Mouse (Mus musculus) frontal cortex, adult 2 months (tissue): ENCODE measurements around the gene Atp2a1. TPM values are rescaled to one million over a fixed set of nuclear protein-coding genes. Genes with fewer than 3 reads are reported as not detected.
"Not testable (repeated sequence)": the region's sequence is repeated elsewhere in the genome, so short reads cannot be mapped to it uniquely, and the experiment has no call there.

Experiments
- DNase-seq, 2 experiments: peaks; one replicate each; pipeline ENCODE4 v3.0.0; 2022; ENCODE audit warnings: low spot score in 1 of 2; ENCODE audit errors: extremely low spot score in 1 of 2
- polyA plus RNA-seq: library from polyadenylated mRNA; depleted of rRNA; stranded (reverse); fragments of >200 nt; gene quantifications from 2 replicates; pipeline ENCODE4 v1.2.3, GENCODE M21; 2012; rRNA removed

Atp2a1 gene
- polyA plus RNA-seq, result 1.2 and 1.9 TPM in 2 replicates

DNA sequence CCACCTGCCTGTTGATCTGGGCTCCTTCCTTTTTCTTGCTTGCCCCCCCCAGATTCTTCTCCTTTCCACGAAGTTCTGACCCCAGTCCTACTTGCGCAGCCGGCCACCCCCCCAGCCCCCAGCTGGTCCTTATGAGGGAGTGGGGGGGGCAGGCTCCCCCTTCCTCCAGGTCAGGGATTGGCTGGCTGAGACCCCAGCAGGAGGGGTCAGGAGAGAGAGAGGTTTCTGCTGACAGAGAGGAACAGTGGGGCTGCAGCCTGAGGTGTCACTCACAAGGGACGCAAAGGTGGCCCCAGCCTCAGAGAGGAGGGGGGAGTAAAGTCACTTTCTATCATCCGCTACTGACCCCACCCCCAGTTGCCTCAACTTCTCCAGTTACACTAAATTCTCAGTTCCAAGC lies at the start of gene Atp2a1:
Gene Atp2a1 (minus strand): TSS at position 105 of the 400 bp plus-strand sequence.
- DNase-seq, result no peak

DNA sequence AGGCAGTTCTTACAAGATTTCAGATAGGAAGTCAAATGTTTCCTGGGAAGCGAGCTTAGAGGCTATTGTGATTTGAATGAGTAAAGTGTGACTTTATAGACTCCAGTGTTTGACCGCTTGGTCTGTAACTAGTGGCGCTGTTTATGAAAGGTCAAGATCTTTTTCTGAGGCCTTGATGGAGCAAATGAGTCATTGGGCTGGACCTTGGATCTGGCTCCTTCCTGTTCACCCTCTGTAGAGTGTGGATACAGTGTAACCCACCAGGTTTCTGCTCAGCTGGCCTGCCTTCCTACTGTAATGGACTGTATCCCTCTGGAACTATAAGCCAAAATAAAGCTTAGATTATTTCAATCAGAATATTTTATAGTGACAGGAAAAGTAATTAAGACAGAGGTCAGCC lies 48.4 kb upstream of the Atp2a1 start:
- DNase-seq, result no peak

DNA sequence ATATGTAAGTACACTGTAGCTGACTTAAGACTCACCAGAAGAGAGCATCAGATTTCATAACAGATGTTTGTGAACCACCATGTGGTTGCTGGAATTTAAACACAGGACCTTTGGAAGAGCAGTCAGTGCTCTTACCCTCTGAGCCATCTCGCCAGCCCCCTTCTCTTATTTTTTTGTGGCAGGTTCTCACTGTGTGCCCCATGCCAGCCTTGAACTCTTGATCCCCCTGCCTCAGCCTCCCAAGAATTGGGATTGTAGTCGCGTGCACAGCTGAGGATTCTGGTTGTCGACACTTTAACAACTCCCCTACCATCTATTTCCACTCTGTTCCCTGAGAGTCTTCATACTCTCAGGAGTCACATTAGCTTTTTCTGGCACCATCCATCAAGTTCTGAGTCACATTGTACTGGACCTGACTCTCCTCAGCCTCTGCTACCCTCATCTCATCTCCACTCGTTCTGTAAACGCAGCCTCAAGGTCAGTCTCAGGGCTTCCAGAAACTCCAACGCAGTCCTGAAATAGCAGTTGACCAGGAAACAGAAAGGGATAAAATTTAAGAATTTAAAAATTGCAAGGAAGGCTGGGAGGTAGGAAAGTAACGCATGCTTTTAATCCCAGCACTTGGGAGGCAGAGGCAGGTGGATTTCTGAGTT lies 44.3 kb upstream of the Atp2a1 start:
- DNase-seq, result no peak

DNA sequence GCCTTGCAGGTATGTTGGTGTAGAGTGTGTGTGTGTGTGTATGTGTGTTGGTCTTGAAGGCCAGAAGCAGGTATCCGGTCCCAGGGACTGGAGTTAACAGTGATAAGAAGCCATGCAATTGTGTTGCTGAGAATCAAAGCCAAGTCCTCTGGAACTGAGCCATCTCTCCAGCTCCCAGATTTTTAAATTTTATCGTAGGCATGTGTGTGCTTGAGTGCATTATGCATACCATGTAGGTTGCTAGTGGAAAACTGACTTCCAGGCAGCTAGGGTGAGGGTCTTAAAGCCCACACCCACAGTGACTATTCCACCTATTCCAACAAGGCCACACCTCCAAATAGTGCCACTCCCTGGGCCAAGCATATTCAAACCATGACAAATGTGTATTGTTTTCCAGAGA lies 42.0 kb upstream of the Atp2a1 start:
- DNase-seq, result no peak

DNA sequence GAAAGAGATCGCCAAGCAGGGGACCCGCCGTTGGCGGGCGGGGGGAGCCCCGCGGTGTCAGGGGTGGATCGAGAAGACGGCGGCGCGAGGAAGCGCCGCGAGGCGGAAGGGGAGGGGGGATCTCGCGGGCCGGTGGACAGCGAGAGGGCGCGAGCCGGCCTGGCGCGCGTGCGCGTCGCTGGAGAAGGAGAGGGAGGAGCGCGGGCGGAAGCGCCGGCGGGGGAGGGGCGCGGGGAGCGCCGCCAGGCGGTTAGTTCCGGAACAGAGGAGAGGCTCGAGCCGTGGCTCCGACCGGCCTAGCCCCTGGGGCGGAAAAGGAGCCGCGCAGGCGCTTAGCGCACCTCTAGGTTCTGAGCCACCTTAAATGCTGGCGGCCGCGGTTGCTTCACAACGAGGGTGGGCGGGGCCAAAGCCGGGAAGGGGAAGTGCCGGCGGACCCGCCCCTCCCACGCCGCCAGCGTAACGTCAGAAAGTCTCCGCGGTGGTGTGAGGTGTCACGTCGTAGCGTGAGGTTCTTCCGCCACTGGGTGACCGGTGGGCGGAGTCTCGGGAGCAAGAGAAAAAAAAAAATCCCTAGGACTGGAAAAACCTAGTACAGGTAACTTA lies 40.5 kb upstream of the Atp2a1 start, which contains the start of gene Atxn2l:
Gene Atxn2l (minus strand): TSS at position 165 of the 606 bp plus-strand sequence.
- peak; percentile 97 to 99 for DNase-seq

DNA sequence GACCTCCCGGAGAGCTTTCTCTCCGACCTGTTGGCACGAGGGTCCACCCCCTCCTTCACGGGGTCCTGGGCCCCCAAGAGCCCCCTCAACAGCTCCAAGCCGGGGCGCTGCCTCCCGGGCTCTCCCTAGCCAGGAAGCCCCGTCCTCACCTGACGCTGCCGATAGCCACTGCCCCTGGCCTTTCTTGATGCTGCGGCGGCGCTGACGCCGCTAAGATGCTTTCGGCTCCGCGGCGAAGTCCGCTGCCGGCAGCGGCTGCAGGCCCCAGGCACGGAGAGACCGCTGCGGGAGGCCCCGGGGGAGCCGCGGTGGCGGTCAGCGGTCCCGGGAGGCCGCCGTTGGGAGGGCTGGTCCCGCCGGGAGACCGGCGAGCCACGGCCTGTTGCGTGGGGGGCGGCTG lies 39.8 kb upstream of the Atp2a1 start:
- no peak for DNase-seq

DNA sequence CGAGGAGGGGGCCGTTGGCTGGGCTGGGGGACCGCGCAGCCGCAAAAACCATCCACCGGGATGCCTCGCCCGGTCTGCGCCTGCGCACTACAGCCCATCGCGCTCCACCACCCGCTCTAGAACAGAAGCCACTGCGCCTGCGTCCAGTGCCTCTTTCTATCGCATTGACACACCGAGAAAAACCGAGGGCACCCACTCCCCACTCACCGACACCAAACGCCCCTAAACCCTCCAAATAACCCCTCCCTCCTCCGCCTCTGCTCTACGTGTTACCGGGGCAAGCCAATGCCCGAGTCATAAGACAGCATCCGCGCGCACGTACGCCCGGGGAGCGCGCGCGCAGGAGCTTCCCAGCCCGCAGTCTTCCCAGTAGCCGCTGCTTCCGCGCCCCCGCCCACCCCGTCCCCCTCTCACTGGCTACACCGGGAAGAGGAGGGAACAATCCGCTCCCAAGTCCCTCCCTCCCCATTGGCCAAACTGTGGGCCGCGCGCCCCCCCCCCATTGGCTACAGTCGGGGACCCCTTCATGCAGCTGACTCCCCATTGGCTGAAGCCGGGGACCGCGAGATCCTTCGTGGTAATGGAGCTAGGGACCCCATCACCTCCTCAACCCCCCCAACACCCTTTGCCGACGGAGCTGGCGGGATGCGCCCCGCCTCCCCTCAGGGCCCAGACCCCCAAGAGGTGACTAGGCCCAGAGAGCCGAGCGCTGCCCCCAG lies 39.3 kb upstream of the Atp2a1 start:
- DNase-seq, result peak; percentile 85 to 94

DNA sequence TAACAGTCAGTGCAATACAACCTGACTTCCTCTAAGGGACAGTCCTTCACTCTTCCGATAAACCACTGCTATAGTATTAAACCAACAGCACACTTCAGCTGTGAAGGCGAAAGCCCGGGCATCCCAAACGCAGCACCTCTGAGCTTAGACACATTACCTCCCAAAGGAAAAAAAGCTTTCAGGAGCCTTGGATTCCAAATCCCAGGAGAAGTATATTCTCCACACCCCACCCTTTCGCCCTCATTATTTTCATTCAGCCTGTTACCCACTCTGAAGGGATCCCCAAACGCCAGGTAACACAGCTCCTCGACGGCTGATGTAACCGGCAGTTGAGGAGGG lies 38.7 kb upstream of the Atp2a1 start:
- DNase-seq, result no peak

DNA sequence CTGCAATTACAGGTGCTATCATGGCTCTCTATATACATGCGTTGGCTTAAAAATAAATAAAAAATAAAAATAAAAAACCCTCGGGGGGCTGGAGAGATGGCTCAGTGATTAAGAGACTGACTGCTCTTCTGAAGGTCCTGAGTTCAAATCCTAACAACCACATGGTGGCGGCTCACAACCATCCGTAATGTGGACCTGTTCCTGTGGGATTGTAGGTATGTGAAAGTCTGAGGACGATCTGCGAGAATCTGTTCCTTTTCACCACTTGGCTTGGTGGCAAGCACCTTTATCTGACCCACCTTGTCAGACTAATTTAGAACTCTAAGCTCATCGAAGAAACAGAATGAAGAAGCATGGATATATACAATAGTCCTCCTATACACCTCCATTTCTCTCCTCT lies 36.5 kb upstream of the Atp2a1 start:
- DNase-seq, result no peak

DNA sequence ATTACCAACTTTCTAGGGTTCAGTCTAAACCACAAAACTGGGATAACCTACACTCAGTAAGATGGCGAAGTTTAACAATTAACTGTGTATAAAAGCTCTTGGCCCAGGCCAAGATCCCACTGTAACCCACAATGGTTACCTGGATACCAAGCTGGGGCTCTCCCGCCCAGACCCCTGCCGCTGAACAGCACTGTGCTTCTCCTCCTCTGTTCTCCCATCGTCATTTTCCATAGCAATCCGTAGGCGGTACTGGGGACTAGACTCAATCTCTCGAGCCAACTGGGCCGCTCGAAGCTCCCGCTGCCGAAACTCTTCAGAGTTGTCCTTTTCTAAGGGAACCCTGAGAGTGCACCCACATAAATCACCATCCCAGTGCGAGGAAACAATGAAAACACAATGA lies 35.1 kb upstream of the Atp2a1 start:
- DNase-seq, result no peak

DNA sequence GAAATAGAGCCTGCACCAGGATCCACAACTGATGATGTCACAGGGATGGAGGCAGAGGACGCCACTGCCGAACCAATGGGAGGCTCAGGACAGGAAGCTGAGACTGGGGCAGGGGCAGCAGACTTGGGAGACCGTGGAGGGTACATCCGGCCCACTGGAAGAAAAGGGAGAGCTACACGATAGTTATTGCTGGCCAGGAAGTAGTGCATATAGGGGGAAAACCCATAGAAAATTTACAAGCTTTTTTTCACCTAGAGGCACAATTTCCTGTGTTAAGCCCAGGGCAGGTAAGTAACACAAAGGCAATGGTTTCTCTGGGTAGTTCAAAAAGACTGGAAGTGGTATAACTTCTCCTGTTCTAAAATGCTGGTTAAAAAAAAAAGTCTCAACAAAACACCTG lies 33.6 kb upstream of the Atp2a1 start:
- DNase-seq, result no peak

DNA sequence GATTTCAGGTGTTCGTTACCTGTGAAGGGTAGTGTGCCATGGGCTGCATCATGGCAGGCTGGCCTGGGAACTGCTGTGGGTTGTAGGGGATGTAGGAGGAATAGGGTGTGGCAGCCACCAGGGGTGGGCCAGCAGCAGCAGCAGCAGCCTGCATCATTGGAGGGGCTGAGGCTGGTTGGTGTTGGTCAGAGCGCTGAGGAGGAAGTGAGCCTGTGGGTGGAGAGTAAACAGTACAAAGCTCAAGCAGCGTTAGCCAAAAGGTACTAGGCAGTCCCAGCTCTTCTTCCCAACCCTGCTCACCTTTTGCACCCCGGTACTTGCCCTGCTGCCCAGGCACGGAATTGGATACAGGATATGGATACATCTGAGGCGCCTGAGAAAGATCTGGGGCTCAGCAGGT lies 31.2 kb upstream of the Atp2a1 start:
- DNase-seq, result no peak

DNA sequence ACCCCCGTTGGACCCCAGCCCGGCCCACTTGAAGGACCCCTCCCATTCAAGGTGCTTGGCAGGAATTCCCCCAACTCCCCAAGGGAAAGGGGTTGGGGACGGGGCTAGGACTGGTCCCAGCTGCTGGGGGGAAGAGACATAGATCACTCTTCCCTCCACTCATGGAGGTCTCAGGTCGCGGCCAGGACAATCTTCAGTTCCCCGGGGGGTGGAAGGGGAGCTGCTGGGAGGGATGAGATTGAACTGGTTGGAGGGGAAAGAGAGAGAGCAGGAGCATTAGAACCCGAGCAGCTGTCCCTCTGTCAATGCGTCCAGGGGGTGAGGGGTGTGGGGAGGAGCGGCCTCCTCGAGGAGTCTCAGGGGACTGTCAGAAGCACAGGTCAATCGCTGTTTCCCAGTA lies 29.1 kb upstream of the Atp2a1 start:
- DNase-seq, result no peak

DNA sequence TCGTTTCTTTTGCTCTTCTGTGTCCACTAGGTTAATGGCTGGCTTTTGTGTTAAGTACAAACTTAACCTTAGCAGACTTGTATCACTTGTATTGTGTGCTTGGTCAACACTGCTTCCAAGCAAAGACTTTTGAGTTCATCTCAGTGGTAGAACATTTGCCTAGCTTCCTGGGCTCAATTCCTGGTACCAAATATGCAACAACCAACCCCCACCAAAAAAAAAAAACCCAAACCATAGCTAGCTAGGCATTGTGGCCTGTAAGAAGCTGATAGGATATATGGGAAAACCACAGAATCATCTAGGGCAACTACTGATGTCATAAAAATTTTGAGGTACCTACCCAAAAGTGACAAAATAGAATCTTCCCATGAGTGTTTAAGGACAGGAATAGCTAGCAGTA lies 28.1 kb upstream of the Atp2a1 start:
- no peak for DNase-seq

DNA sequence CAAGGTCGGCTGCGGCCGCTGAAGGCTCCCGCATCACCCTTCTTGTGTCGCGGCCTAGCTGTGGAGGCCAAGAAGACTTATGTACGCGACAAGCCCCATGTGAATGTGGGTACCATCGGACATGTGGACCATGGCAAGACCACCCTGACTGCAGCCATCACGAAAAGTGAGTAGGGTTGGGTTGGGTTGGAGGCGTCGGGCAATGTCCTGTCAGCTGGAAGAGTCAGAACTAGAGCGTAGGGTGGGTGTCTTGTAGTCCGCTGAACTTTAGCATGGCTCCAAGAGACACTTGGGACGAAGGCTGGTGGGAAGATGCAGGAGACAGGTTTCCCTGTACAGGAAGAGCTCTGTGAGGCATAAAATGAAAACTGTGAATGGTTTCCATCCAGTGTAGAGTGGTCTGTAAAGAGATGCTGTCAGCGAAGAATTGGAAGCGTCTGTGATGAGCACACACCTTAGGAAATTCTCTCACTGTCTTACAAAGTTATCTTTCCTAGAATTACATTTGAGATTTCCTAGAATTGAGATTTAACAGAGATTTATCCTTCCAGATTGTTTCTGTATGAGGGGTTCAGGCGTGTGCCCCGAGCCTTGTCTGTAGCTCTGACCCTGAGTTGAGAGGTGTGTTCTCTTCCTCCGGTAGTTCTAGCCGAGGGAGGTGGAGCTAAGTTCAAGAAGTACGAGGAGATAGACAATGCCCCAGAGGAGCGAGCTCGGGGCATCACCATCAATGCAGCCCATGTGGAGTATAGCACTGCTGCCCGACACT lies 24.9 kb upstream of the Atp2a1 start:
- DNase-seq, result not testable (repeated sequence)

DNA sequence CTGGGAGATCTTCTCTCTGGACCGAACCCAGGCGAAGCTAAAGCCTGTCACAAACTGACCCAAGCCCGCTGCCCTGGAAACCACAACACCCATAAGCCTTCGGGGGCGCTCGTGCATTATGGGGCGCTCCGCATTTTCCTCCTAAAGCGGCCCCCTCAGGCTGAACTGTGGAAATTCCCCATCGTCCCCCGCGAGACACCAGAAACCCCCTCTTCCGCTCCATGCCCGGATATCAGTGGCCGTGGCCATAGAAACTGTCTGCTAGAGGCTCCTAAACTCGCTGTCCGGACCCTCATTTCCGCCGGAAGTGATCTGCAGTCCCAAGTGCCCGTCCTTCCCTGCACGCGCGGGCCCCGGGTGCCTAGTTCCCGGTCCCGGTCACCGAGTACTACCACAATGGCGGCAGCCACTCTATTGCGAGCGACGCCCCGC lies 24.2 kb upstream of the Atp2a1 start, which contains the start of gene Tufm:
Gene Tufm (plus strand): TSS at position 310 of the 432 bp plus-strand sequence.
- peak; percentile 98 for DNase-seq

DNA sequence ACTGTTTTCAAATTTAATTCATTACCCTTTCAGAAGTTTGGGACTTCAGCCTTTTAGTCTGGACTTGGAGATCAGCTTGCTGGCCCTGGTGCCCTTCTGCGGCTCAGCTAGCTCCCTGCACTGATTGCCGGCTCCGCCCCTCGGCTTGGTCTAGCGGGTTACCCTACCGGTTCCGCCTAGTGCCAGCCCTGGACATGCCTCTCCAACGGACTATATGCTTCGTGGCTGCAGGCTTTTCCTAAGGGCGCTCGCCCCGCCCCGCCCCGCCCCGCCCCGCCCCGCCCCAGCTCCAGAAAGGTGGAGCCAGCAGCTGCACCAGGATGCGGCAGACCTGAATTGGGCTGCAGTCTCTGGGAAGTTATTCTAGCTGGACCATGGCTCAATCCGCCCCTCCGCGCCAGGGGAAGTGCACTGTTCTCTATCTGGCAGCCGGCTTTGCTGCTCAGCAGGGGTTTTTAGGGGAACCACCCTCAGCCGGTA lies 19.5 kb upstream of the Atp2a1 start:
- DNase-seq, result peak in 1 of 2 experiments; percentile 66

DNA sequence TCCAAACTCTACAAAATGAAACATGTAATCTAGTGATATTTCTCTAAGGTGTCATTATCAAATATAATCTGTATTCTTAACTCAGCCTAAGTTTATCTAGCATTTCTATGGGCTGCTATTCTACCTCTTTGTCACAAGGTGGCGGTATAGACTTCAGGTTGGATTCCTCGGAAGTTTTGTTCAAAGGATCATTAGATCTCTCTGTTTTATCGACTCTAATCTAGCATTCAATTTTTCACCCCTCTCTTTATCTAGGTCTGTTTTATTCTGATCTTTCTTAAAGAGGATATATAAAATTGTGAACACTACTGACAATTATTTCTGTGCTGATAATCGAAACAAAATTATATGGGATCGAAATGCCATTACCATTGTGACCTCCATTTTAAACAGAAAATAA lies 18.8 kb upstream of the Atp2a1 start:
- DNase-seq, result no peak

DNA sequence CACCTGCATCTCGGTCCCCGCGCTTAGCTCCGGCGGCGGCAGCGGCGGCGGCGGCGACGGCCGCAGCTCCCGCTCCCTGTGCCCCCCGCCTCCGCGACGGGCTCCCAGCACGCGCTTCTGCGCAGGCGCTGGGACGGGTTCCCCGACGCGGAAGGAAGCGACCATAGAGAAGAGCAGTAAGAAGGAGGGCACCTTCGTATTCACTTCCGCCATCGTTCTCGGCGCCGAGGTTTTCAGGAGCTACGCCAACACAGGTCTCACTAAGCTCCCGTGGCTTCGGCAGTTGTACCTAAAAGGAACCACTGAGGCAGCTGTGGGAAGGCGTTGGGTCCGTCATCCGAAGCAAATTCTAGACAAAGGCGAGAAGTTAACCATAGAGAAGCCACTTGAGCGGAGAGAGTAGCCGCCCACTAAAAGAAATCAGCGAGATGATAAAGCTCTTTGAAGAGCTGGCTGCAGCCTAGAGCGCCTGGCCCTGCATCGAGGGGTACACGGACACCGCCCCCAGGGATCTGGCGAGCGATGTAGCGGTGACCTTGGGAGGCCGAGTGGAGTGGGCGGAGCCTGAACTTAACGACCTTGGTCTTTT lies 12.2 kb upstream of the Atp2a1 start, which contains the start of gene Sh2b1:
Gene Sh2b1 (minus strand): TSS at position 432 of the 589 bp plus-strand sequence.
- DNase-seq, result peak; percentile 78 to 90

DNA sequence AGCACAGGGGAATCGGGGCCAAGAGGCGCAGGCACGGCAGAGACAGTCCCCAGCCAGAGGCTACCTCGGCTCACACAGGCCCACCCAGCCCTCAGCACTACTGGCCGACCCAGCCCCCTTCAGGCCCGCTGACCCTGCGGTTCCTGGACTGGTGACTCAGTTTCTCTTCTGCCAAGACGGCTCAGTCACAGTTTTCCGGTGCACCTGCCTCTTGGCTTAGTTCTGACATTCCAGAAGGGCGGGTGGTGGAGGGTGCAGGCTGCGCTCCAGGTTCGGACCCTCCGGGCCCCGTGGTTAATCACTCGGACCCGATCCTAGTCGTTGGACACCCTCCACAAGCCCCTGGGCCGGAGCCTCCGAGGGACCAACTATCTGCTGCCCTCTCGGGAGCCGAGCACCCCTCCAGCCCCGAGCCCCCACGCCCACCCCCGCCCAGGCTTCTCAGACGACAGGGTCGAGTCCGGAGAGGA lies 11.6 kb upstream of the Atp2a1 start:
- DNase-seq, result no peak
